Mouse (Mus musculus) lung, embryonic 15.5 days (tissue): ENCODE data around the gene Slc37a4. TPM values are rescaled to one million over a fixed set of nuclear protein-coding genes. Genes with fewer than 3 reads are reported as not detected.
"Not testable (repeated sequence)": the region's sequence is repeated elsewhere in the genome, so short reads cannot be mapped to it uniquely, and the experiment has no call there.

Experiments used
- ATAC-seq: fragments of 200-750 bp; cut with Nextera tagmentation; 2 replicates; pipeline ENCODE4 v1.8.0; 2017; ENCODE audit warnings: moderate number of reproducible peaks, borderline replicate concordance; ENCODE audit not compliant: low FRiP score, low TSS enrichment; ENCODE audit errors: extremely low read depth
- H3K27ac ChIP-seq: fragments of 300-500 bp; sonication (generic); 2 replicates; pipeline ENCODE4 v1.5.1; 2015; ENCODE audit warnings: moderate library complexity, mild to moderate bottlenecking, inconsistent platforms
- H3K27me3 ChIP-seq: fragments of 300-500 bp; sonication (generic); 2 replicates; pipeline ENCODE4 v1.6.1; 2015; ENCODE audit warnings: inconsistent platforms
- H3K36me3 ChIP-seq: fragments of 300-500 bp; sonication (generic); 2 replicates; pipeline ENCODE4 v1.6.1; 2015; ENCODE audit warnings: inconsistent platforms
- H3K4me1 ChIP-seq: fragments of 300-500 bp; sonication (generic); 2 replicates; pipeline ENCODE4 v1.6.1; 2015; ENCODE audit warnings: inconsistent platforms
- H3K4me2 ChIP-seq: fragments of 300-500 bp; sonication (generic); 2 replicates; pipeline ENCODE4 v1.6.1; 2015; ENCODE audit warnings: inconsistent platforms, mild to moderate bottlenecking, moderate library complexity
- H3K4me3 ChIP-seq: fragments of 300-500 bp; sonication (generic); 2 replicates; pipeline ENCODE4 v1.5.1; 2015; ENCODE audit warnings: mild to moderate bottlenecking, inconsistent platforms
- H3K9ac ChIP-seq: fragments of 300-500 bp; sonication (generic); 2 replicates; pipeline ENCODE4 v1.6.1; 2015; ENCODE audit warnings: inconsistent platforms
- H3K9me3 ChIP-seq: fragments of 300-500 bp; sonication (generic); 2 replicates; pipeline ENCODE4 v1.6.1; 2016; ENCODE audit warnings: inconsistent platforms
- WGBS: fragments of 180-500 bp; shearing (Covaris S2); methylation state at CpG from one replicate; pipeline ENCODE4 v1.1.7; 2015; 5-methylcytosine and 5-hydroxymethylcytosine counted together
- polyA plus RNA-seq: library from polyadenylated mRNA; unstranded; fragments of >200 nt; fragmentation: Nextera tagmentation; extraction: Ambion mirVana; gene quantifications from 2 replicates; pipeline ENCODE4 v1.2.1, GENCODE M21; 2015

Gene Slc37a4
- polyA plus RNA-seq, 1 experiment from 2014 or later, result 21.3 TPM

GRCm38 (mm10) chr9:44376141-44376540 is 20.5 kb upstream of the Slc37a4 start:
- Histone ChIP-seq H3K4me2 (no peak overlapping the region), H3K9me3 (no peaks in the 10 kb centered on the region), H3K27ac (no peak overlapping the region), H3K36me3 (peaks cover 3% of the 10 kb centered on the region; the same call in 1 of the 2 replicates), H3K9ac (no peak overlapping the region), H3K4me1 (peaks cover 21% of the 10 kb centered on the region), H3K27me3 (no peaks in the 10 kb centered on the region), H3K4me3 (no peak overlapping the region)
- ATAC-seq, result no peak
- 81% methylated on average over 6 of the region's 6 CpGs for WGBS

GRCm38 (mm10) chr9:44377335-44377734 is 19.3 kb upstream of the Slc37a4 start:
- not testable (repeated sequence) for H3K9ac ChIP-seq, H3K4me2 ChIP-seq, H3K4me3 ChIP-seq, H3K27ac ChIP-seq, H3K9me3 ChIP-seq, ATAC-seq, H3K27me3 ChIP-seq
- peaks cover 21% of the 10 kb centered on the region for H3K4me1 ChIP-seq
- H3K36me3 ChIP-seq, result peaks cover 15% of the 10 kb centered on the region
- 74% methylated on average over 2 of the region's 2 CpGs for WGBS

GRCm38 (mm10) chr9:44378153-44378730 is 18.4 kb upstream of the Slc37a4 start:
- H3K4me1 ChIP-seq, result peaks cover 21% of the 10 kb centered on the region
- ATAC-seq, result no peak
- peak overlapping the region; percentile 78 for H3K4me3 ChIP-seq
- peaks cover 24% of the 10 kb centered on the region for H3K36me3 ChIP-seq
- H3K4me2 ChIP-seq, result peak overlapping the region; percentile 52
- no peak overlapping the region; the same call in 1 of the 2 replicates for H3K27ac ChIP-seq
- H3K27me3 ChIP-seq, result no peaks in the 10 kb centered on the region
- no peaks in the 10 kb centered on the region for H3K9me3 ChIP-seq
- whole genome bisulfite sequencing, result 75% methylated on average over 5 of the region's 5 CpGs
- peak overlapping the region; percentile 65 for H3K9ac ChIP-seq

GRCm38 (mm10) chr9:44379054-44379834 is 17.4 kb upstream of the Slc37a4 start, which contains the start of gene Hyou1:
Gene Hyou1, plus strand, starts transcription at chr9:44379490.
- Histone ChIP-seq H3K36me3 (peaks cover 34% of the 10 kb centered on the region), H3K4me3 (peak within 1 kb of the TSS; percentile 78), H3K9me3 (no peaks in the 10 kb centered on the region), H3K4me2 (peak within 1 kb of the TSS; percentile 90), H3K4me1 (peaks cover 21% of the 10 kb centered on the region), H3K9ac (peak within 1 kb of the TSS; percentile 92), H3K27ac (peak within 1 kb of the TSS; percentile 77), H3K27me3 (no peaks in the 10 kb centered on the region)
- WGBS, result under 1% methylated on average over 82 of the region's 83 CpGs
- peak; percentile 99 for ATAC-seq

- H3K27ac ChIP-seq, result peak overlapping the region; percentile 76
- WGBS, result 4% methylated on average over 15 of the region's 15 CpGs
These were observed 16.8 kb upstream of the Slc37a4 start for GRCm38 (mm10) chr9:44379862-44380261.

GRCm38 (mm10) chr9:44384596-44384995 is 12.1 kb upstream of the Slc37a4 start:
- Histone ChIP-seq H3K9ac (no peak overlapping the region), H3K27me3 (no peaks in the 10 kb centered on the region), H3K4me2 (no peak overlapping the region), H3K27ac (no peak overlapping the region), H3K4me1 (peaks cover 13% of the 10 kb centered on the region), H3K4me3 (no peak overlapping the region), H3K9me3 (no peaks in the 10 kb centered on the region), H3K36me3 (peaks cover 87% of the 10 kb centered on the region)
- WGBS, result 87% methylated on average over 13 of the region's 13 CpGs
- no peak for ATAC-seq

More at GRCm38 (mm10) chr9:44379862-44380261, 16.8 kb upstream of the Slc37a4 start:
- H3K9ac ChIP-seq, result peak overlapping the region; percentile 92
- peaks cover 21% of the 10 kb centered on the region for H3K4me1 ChIP-seq
- peaks cover 40% of the 10 kb centered on the region for H3K36me3 ChIP-seq
- H3K9me3 ChIP-seq, result no peaks in the 10 kb centered on the region
- H3K27me3 ChIP-seq, result no peaks in the 10 kb centered on the region
- peak overlapping the region; percentile 78 for H3K4me3 ChIP-seq
- peak overlapping the region; percentile 90 for H3K4me2 ChIP-seq
- ATAC-seq, result peak; percentile 31; the same call in 1 of the 2 replicates

GRCm38 (mm10) chr9:44387221-44387620 is 9.4 kb upstream of the Slc37a4 start:
- no peak overlapping the region for H3K9ac ChIP-seq
- 69% methylated on average over 3 of the region's 3 CpGs for WGBS

GRCm38 (mm10) chr9:44389273-44389672 is 7.4 kb upstream of the Slc37a4 start:
- Histone ChIP-seq H3K36me3 (peaks cover 82% of the 10 kb centered on the region), H3K4me2 (no peak overlapping the region), H3K4me1 (no peaks in the 10 kb centered on the region), H3K9me3 (no peaks in the 10 kb centered on the region), H3K27ac (no peak overlapping the region), H3K9ac (no peak overlapping the region), H3K4me3 (no peak overlapping the region), H3K27me3 (no peaks in the 10 kb centered on the region)
- WGBS, result 57% methylated on average over 8 of the region's 8 CpGs
- no peak for ATAC-seq

More at GRCm38 (mm10) chr9:44387221-44387620, 9.4 kb upstream of the Slc37a4 start:
- ATAC-seq, result no peak
- H3K4me1 ChIP-seq, result no peaks in the 10 kb centered on the region
- no peak overlapping the region for H3K4me3 ChIP-seq
- H3K36me3 ChIP-seq, result peaks cover 96% of the 10 kb centered on the region
- no peaks in the 10 kb centered on the region for H3K9me3 ChIP-seq
- H3K27me3 ChIP-seq, result no peaks in the 10 kb centered on the region
- no peak overlapping the region for H3K4me2 ChIP-seq
- no peak overlapping the region for H3K27ac ChIP-seq

GRCm38 (mm10) chr9:44391466-44391865 is 5.2 kb upstream of the Slc37a4 start:
- H3K4me3 ChIP-seq, result no peak overlapping the region
- H3K36me3 ChIP-seq, result peaks cover 60% of the 10 kb centered on the region
- no peak overlapping the region for H3K4me2 ChIP-seq
- no peak overlapping the region for H3K9ac ChIP-seq
- H3K4me1 ChIP-seq, result 0 out of 2 replicates have a peak, but pooled peaks cover 4% of the 10 kb centered on the region
- H3K9me3 ChIP-seq, result no peaks in the 10 kb centered on the region
- ATAC-seq, result 0 out of 2 replicates have a peak, but pooled peaks have one; percentile 5
- no peak overlapping the region for H3K27ac ChIP-seq
- H3K27me3 ChIP-seq, result no peaks in the 10 kb centered on the region
- WGBS, result 35% methylated on average over 4 of the region's 4 CpGs

- H3K4me2 ChIP-seq, result peak overlapping the region; percentile 85
- ATAC-seq, result no peak
- peaks cover 32% of the 10 kb centered on the region for H3K36me3 ChIP-seq
- no peaks in the 10 kb centered on the region for H3K9me3 ChIP-seq
- H3K4me1 ChIP-seq, result peaks cover 9% of the 10 kb centered on the region; the same call in 1 of the 2 replicates
- no peaks in the 10 kb centered on the region for H3K27me3 ChIP-seq
- WGBS, result 24% methylated on average over 4 of the region's 4 CpGs
- H3K9ac ChIP-seq, result 0 out of 2 replicates have a peak overlapping the region, but pooled peaks have one; percentile 65
- no peak overlapping the region for H3K27ac ChIP-seq
- H3K4me3 ChIP-seq, result peak overlapping the region; percentile 57
These were observed 1.4 kb downstream of the Slc37a4 start for GRCm38 (mm10) chr9:44398087-44398486.

- Histone ChIP-seq H3K4me2 (peak overlapping the region; percentile 85), H3K36me3 (peaks cover 37% of the 10 kb centered on the region), H3K4me3 (no peak overlapping the region), H3K9ac (no peak overlapping the region), H3K27ac (no peak overlapping the region), H3K27me3 (no peaks in the 10 kb centered on the region), H3K4me1 (peaks cover 9% of the 10 kb centered on the region; the same call in 1 of the 2 replicates), H3K9me3 (no peaks in the 10 kb centered on the region)
- WGBS, result 84% methylated on average over 9 of the region's 9 CpGs
- ATAC-seq, result no peak
These were observed 1.9 kb downstream of the Slc37a4 start for GRCm38 (mm10) chr9:44398551-44398950.
